Mouse (Mus musculus): ENCODE data around the gene Dennd6a. TPM values are rescaled to one million over a fixed set of nuclear protein-coding genes. Genes with fewer than 3 reads are reported as not detected.

The Dennd6a gene
- total RNA-seq, 2 experiments from 2014 or later = 26.9 to 27.0 TPM

Small RNA genes lying within 50 kb of the gene (microRNA-seq; reads per million reads assigned to microRNA genes)
- 1.1 to 2.0 reads per million in 2 experiments for gene Mir7672

Other genes with a start within 250 kb of the Dennd6a start
- gene Slmap, start 38.9 kb upstream of the Dennd6a start, total RNA-seq (2021) = 10 to 100 TPM; 90.9 to 99.4 TPM
- gene Arf4, start 64.2 kb downstream of the Dennd6a start, total RNA-seq (2021) = 100 to 1,000 TPM; 145 to 150 TPM
- 1 to 10 TPM; 7.8 to 8.7 TPM for gene Pde12, start 96.0 kb downstream of the Dennd6a start, total RNA-seq (2021)
- 1 to 10 TPM in 1 of 2 experiments, under 1 TPM in 1; 0.62 to 1.0 TPM for gene Dnah12, start 119.4 kb downstream of the Dennd6a start, total RNA-seq (2021)